Mouse (Mus musculus): ENCODE data around the gene Glra1. TPM values are rescaled to one million over a fixed set of nuclear protein-coding genes. Genes with fewer than 3 reads are reported as not detected.

Glra1 gene
- total RNA-seq, 2 experiments from 2014 or later = not detected

Small RNAs within 50 kb of the gene (microRNA-seq; reads per million reads assigned to microRNA genes)
- not detected for gene Mir7652

Other genes starting within 250 kb of the Glra1 start
- 1,000 to 10,000 TPM; 2,300 to 2,476 TPM for gene Sparc, start 185.0 kb downstream of the Glra1 start, total RNA-seq (2021)
- gene Atox1, start 147.0 kb downstream of the Glra1 start, total RNA-seq (2021) = 100 to 1,000 TPM; 254 to 267 TPM
- gene G3bp1, start 138.5 kb downstream of the Glra1 start, total RNA-seq (2021) = 10 to 100 TPM; 70.0 to 73.9 TPM

Measured in adrenal gland, postnatal 4 days (tissue).